Mouse (Mus musculus) erythroblast, embryonic 14.5 days (primary cell): ENCODE results near the gene Ttc16. TPM values are rescaled to one million over a fixed set of nuclear protein-coding genes. Genes with fewer than 3 reads are reported as not detected.

ENCODE experiments used
- H3K27me3 ChIP-seq: 2 replicates; pipeline ENCODE4 v1.6.1; 2012; ENCODE audit warnings: inconsistent platforms; ENCODE audit not compliant: control insufficient read depth
- H3K36me3 ChIP-seq: 2 replicates; pipeline ENCODE4 v1.6.1; 2012; ENCODE audit warnings: mild to moderate bottlenecking, inconsistent platforms; ENCODE audit not compliant: control insufficient read depth
- H3K4me1 ChIP-seq: 2 replicates; pipeline ENCODE4 v1.6.1; 2012; ENCODE audit warnings: inconsistent platforms; ENCODE audit not compliant: control insufficient read depth
- H3K4me3 ChIP-seq: replicated peaks from 2 replicates; pipeline ENCODE3; 2012; ENCODE audit warnings: moderate library complexity, mild to moderate bottlenecking, inconsistent platforms
- H3K9me3 ChIP-seq: 2 replicates; pipeline ENCODE4 v1.6.1; 2012; ENCODE audit warnings: low read length, inconsistent platforms, mixed read lengths; ENCODE audit not compliant: control insufficient read depth
- GATA1 ChIP-seq: IDR thresholded peaks from 2 replicates; pipeline ENCODE4 v1.6.1; 2012; ENCODE audit warnings: low read length, inconsistent platforms, mixed read lengths
- TAL1 ChIP-seq: IDR thresholded peaks from 3 replicates; pipeline ENCODE4 v1.6.1; 2012; ENCODE audit warnings: low read length, inconsistent platforms, mixed read lengths
- polyA plus RNA-seq: library from polyadenylated mRNA; stranded (reverse); fragments of >175 nt; gene quantifications from 2 replicates; pipeline ENCODE4 v1.2.3, GENCODE M21; 2012

Gene Ttc16
- polyA plus RNA-seq: 0.02 TPM in 1 of 2 replicates, not detected in the other

DNA sequence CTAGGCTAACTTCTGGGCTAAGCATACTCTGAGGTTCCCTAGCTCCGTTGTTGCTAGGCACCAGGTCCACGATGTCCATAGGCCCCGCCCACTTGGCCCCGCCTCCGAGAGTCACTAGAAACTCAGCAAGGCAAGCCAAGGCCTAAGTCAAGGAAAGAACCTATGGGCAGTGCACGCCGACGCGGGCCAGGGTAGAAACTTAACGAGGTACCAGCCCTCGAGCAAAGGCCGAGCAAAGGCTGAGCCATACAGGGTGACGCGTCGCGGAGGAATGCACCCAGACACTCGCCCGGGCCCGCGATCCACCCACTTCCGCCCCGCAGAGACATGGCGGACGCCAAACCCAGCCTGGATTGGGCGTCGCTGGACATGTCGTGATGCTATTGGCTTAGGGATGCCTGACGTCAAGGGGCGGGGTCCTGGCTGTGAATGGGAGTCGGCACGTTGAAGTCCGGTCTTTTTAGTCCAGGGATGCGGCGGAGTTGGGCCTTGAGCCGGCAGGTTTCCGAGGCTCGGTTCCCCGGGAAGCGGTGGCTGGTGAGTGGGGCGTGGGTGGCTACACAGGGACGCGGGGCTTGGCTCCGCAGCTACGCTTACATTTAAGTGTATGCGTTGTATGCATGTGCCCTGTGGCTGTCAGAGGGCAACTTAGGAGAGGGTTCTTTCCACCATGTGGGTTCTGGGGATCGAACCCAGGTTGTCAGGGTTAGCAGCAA is at the start of gene Ttc16, which contains the start of gene Ptrh1:
Ttc16 (minus strand) TSS at position 275 of the 716 bp plus-strand sequence.
Ptrh1 (plus strand) TSS at position 428 of the 716 bp plus-strand sequence.
- no peaks in the 10 kb centered on the region for H3K36me3 ChIP-seq
- H3K4me1 ChIP-seq: peaks cover 33% of the 10 kb centered on the region
- no peak for TF ChIP-seq GATA1
- TF ChIP-seq TAL1: no peak
- no peaks in the 10 kb centered on the region for H3K27me3 ChIP-seq
- H3K9me3 ChIP-seq: no peaks in the 10 kb centered on the region
- H3K4me3 ChIP-seq: peak within 1 kb of the TSS; percentile 75

- H3K4me1 ChIP-seq: peaks cover 5% of the 10 kb centered on the region; the same call in 1 of the 2 replicates
- TF ChIP-seq TAL1: no peak
- no peak for TF ChIP-seq GATA1
Measured at GRCm38 (mm10) chr2:32824778-32825177, 49.3 kb upstream of the Ttc16 start.

DNA sequence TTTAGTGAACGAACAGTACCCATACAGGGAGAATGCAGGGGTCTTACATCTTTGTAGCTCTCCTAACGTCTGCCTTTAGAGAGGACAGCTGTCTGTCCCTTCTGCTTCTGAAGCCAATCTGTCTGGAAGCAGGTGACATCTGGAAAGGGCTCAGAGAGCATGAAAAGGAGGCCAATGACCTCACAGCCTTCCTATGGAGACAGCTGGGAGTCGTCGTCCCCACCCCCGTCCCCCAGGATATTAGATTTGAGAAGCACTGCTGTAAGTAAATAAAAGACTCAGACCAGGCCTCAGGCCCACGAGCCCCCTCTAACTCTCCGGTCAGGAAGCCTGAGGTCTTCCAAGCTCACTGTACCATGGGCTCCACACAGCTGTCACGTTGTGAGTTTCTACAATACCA is 48.7 kb upstream of the Ttc16 start:
- TF ChIP-seq GATA1 (no peak), TAL1 (no peak)
- peaks cover 5% of the 10 kb centered on the region; the same call in 1 of the 2 replicates for H3K4me1 ChIP-seq
- no peaks in the 10 kb centered on the region for H3K36me3 ChIP-seq
- H3K27me3 ChIP-seq: no peaks in the 10 kb centered on the region
- no peaks in the 10 kb centered on the region for H3K9me3 ChIP-seq
- H3K4me3 ChIP-seq: no peak overlapping the region

More at GRCm38 (mm10) chr2:32824778-32825177, 49.3 kb upstream of the Ttc16 start:
- Histone ChIP-seq H3K4me3 (no peak overlapping the region), H3K27me3 (no peaks in the 10 kb centered on the region), H3K9me3 (no peaks in the 10 kb centered on the region), H3K36me3 (no peaks in the 10 kb centered on the region)

GRCm38 (mm10) chr2:32823579-32824154 is 48.2 kb upstream of the Ttc16 start:
- Histone ChIP-seq H3K27me3 (no peaks in the 10 kb centered on the region), H3K4me1 (peaks cover 3% of the 10 kb centered on the region; the same call in 1 of the 2 replicates), H3K4me3 (no peak overlapping the region), H3K36me3 (no peaks in the 10 kb centered on the region), H3K9me3 (no peaks in the 10 kb centered on the region)
- no peak for TF ChIP-seq GATA1
- no peak for TF ChIP-seq TAL1

GRCm38 (mm10) chr2:32823153-32823552 is 47.7 kb upstream of the Ttc16 start:
- H3K36me3 ChIP-seq: no peaks in the 10 kb centered on the region
- no peak for TF ChIP-seq GATA1
- TF ChIP-seq TAL1: no peak
- H3K4me1 ChIP-seq: peaks cover 3% of the 10 kb centered on the region; the same call in 1 of the 2 replicates
- H3K9me3 ChIP-seq: no peaks in the 10 kb centered on the region
- no peak overlapping the region for H3K4me3 ChIP-seq
- H3K27me3 ChIP-seq: no peaks in the 10 kb centered on the region

- H3K4me1 ChIP-seq: peaks cover 3% of the 10 kb centered on the region; the same call in 1 of the 2 replicates
- H3K36me3 ChIP-seq: no peaks in the 10 kb centered on the region
- no peaks in the 10 kb centered on the region for H3K9me3 ChIP-seq
- no peak for TF ChIP-seq GATA1
- no peak for TF ChIP-seq TAL1
- H3K27me3 ChIP-seq: no peaks in the 10 kb centered on the region
- H3K4me3 ChIP-seq: no peak overlapping the region
Measured at GRCm38 (mm10) chr2:32822643-32823042, 47.2 kb upstream of the Ttc16 start.

GRCm38 (mm10) chr2:32821041-32821802 is 45.8 kb upstream of the Ttc16 start:
- Histone ChIP-seq H3K4me1 (peaks cover 3% of the 10 kb centered on the region; the same call in 1 of the 2 replicates), H3K9me3 (no peaks in the 10 kb centered on the region), H3K4me3 (no peak overlapping the region), H3K27me3 (no peaks in the 10 kb centered on the region), H3K36me3 (no peaks in the 10 kb centered on the region)
- TF ChIP-seq GATA1 (no peak), TAL1 (no peak)

- no peaks in the 10 kb centered on the region for H3K27me3 ChIP-seq
- no peak overlapping the region for H3K4me3 ChIP-seq
- no peaks in the 10 kb centered on the region for H3K9me3 ChIP-seq
- peaks cover 3% of the 10 kb centered on the region; the same call in 1 of the 2 replicates for H3K4me1 ChIP-seq
- H3K36me3 ChIP-seq: no peaks in the 10 kb centered on the region
- no peak for TF ChIP-seq GATA1
- no peak for TF ChIP-seq TAL1
Measured at GRCm38 (mm10) chr2:32818208-32818607, 42.8 kb upstream of the Ttc16 start.

DNA sequence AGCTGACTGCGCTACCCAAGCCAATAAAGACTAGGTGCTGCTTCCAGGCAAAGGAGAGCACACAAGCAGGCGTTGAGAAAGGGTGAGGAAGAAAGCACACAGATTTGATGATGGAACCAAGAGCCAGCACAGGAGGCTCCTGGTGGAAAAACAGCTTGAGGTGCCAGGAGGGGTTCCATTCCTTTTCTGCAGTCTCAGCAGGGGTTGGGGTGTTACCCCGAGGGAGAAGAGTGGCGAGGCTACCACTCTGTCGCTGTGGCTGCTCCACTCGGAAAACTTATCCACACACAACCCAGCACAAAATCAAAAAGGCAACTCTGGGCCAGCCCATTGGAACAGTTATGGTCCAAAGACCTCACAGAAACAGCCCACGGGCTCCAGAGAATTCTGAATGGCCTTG is 42.2 kb upstream of the Ttc16 start:
- H3K4me3 ChIP-seq: no peak overlapping the region
- no peaks in the 10 kb centered on the region for H3K9me3 ChIP-seq
- H3K4me1 ChIP-seq: peaks cover 3% of the 10 kb centered on the region; the same call in 1 of the 2 replicates
- no peaks in the 10 kb centered on the region for H3K36me3 ChIP-seq
- TF ChIP-seq TAL1: no peak
- TF ChIP-seq GATA1: no peak
- no peaks in the 10 kb centered on the region for H3K27me3 ChIP-seq
